Mouse (Mus musculus) embryonic fibroblast, embryonic 13.5 days (primary cell): ENCODE measurements around the gene Capzb. TPM values are rescaled to one million over a fixed set of nuclear protein-coding genes. Genes with fewer than 3 reads are reported as not detected.

ENCODE experiments used
- H3K27ac ChIP-seq: 2 replicates; pipeline ENCODE4 v1.5.1; 2012; ENCODE audit warnings: low read length, control low read depth, inconsistent platforms; ENCODE audit not compliant: insufficient read depth
- H3K4me1 ChIP-seq: 2 replicates; pipeline ENCODE4 v1.6.1; 2011; ENCODE audit warnings: low read length; ENCODE audit not compliant: control insufficient read depth, insufficient read depth
- H3K4me3 ChIP-seq: 2 replicates; pipeline ENCODE4 v1.5.1; 2011; ENCODE audit warnings: mild to moderate bottlenecking, control low read depth, low read length; ENCODE audit not compliant: insufficient read depth
- CTCF ChIP-seq: IDR thresholded peaks from 2 replicates; pipeline ENCODE4 v1.5.1; 2011; ENCODE audit warnings: mild to moderate bottlenecking, control low read depth, low read length, moderate library complexity, borderline replicate concordance; ENCODE audit not compliant: insufficient read depth
- POLR2A ChIP-seq: IDR thresholded peaks from 2 replicates; pipeline ENCODE4 v1.6.1; 2011; ENCODE audit warnings: low read depth, mild to moderate bottlenecking, control low read depth, low read length, moderate library complexity
- polyA plus RNA-seq: library from polyadenylated mRNA; stranded (reverse); fragments of >200 nt; gene quantifications from 2 replicates; pipeline ENCODE4 v1.2.4, GENCODE M21; 2011; ENCODE audit warnings: low read depth; ENCODE audit not compliant: missing spikeins, insufficient read length

The Capzb gene
- 355 and 440 TPM in 2 replicates for polyA plus RNA-seq

GRCm38 (mm10) chr4:139192499-139193175, at the start of gene Capzb:
Gene Capzb, plus strand, starts transcription at chr4:139192899.
- Histone ChIP-seq H3K4me3 (peak within 1 kb of the TSS; percentile 96), H3K27ac (peak within 1 kb of the TSS; percentile 89), H3K4me1 (peaks cover 30% of the 10 kb centered on the region)
- peak; percentile 99 for TF ChIP-seq POLR2A
- TF ChIP-seq CTCF = no peak

DNA sequence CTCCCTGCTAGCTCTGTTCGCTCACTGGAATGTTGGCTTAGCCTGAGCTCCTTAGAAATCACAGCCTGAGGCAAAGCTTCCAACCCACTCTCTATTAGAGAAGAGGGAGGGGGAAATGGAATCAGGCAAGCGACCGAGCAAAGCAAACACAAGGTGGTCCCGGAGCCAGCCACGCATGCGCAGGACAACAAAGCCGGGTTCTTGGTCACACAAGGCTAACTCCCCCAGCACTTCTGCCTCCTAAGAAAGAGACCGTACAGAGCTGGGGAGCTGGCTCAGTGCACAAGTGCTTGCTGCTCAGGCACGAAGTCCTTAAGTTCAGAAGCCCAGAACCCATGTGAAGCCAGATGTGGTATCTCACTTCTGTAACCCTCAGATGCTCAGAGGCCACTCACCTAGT, 49.7 kb upstream of the Capzb start:
- no peaks in the 10 kb centered on the region for H3K4me1 ChIP-seq
- no peak for TF ChIP-seq CTCF
- TF ChIP-seq POLR2A = no peak
- no peak overlapping the region for H3K27ac ChIP-seq
- H3K4me3 ChIP-seq = no peak overlapping the region

DNA sequence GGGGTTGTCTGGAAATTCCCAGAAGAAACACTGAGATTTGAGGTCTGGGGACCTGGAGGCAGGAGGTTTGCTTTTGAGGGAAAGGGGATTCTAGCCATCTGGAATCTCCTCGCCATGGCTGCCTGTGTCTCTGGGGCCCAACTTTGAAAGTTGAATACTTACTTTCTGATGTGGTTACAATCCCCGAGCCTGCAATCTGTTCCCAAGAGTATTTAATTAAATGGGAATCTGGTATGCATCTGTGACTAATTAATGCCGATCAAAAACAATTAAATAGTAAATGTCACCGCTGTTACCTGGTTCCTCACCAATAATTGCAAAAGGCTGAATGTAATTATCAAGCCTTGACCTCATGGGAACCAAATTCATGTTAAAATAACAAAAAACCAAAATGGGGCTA, 48.1 kb upstream of the Capzb start:
- no peak overlapping the region for H3K27ac ChIP-seq
- no peak overlapping the region for H3K4me3 ChIP-seq
- no peak for TF ChIP-seq CTCF
- TF ChIP-seq POLR2A = no peak
- H3K4me1 ChIP-seq = no peaks in the 10 kb centered on the region

- peak; percentile 26; the same call in 1 of the 2 replicates for TF ChIP-seq CTCF
- no peak for TF ChIP-seq POLR2A
- H3K4me1 ChIP-seq = no peaks in the 10 kb centered on the region
- no peak overlapping the region for H3K27ac ChIP-seq
Measured at GRCm38 (mm10) chr4:139145156-139145555, 47.5 kb upstream of the Capzb start.

DNA sequence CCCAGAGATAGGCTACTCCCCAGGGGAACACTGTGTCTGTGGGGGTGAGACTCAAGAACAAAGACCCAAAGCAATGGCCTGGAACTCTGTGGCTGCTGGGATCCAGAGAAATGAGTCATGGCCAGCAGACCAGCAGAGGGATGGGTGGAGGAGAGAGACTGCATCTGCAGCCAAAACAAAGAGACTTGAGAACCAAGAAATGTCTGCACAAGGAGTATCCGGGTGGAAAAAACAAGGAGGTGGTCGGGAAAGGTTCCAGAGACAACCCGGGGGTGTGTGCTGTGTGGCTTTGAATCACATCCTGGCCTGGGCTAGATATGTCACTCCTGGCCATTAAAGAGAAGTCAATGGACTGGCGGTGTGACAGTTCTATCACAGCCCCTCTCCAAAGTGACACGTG, 45.9 kb upstream of the Capzb start:
- no peak overlapping the region for H3K4me3 ChIP-seq
- no peaks in the 10 kb centered on the region for H3K4me1 ChIP-seq
- peak overlapping the region; percentile 63 for H3K27ac ChIP-seq
- no peak for TF ChIP-seq CTCF
- TF ChIP-seq POLR2A = no peak

More at GRCm38 (mm10) chr4:139145156-139145555, 47.5 kb upstream of the Capzb start:
- H3K4me3 ChIP-seq = no peak overlapping the region

- no peak overlapping the region for H3K27ac ChIP-seq
- H3K4me3 ChIP-seq = no peak overlapping the region
- TF ChIP-seq POLR2A = no peak
- no peak for TF ChIP-seq CTCF
- H3K4me1 ChIP-seq = no peaks in the 10 kb centered on the region; the same call in 1 of the 2 replicates
Measured at GRCm38 (mm10) chr4:139151370-139151769, 41.3 kb upstream of the Capzb start.

GRCm38 (mm10) chr4:139154576-139155307, 38.0 kb upstream of the Capzb start:
- Histone ChIP-seq H3K27ac (no peak overlapping the region), H3K4me1 (no peaks in the 10 kb centered on the region; the same call in 1 of the 2 replicates), H3K4me3 (no peak overlapping the region)
- no peak for TF ChIP-seq POLR2A
- no peak for TF ChIP-seq CTCF

GRCm38 (mm10) chr4:139156538-139156937, 36.2 kb upstream of the Capzb start:
- no peak for TF ChIP-seq POLR2A
- no peak for TF ChIP-seq CTCF
- Histone ChIP-seq H3K4me1 (no peaks in the 10 kb centered on the region; the same call in 1 of the 2 replicates), H3K27ac (no peak overlapping the region), H3K4me3 (no peak overlapping the region)

DNA sequence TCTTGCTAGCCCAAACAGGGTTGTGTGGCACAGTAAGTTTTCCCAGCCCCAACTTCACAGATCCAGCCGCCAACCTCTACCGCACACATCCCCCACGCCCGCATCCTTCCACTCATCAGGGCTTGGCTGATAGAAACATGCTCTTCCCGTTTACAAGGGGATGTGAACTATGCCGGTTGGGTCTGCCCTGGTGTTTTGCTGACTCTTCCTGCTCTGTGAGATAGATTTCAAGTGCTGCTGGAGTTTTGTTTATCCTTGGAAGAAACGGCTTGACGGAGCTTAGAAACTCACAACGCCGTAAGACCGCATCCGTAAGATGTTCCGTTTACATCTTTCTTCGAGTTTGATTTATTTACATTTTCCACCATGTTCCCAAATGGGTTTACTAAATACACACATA, 34.3 kb upstream of the Capzb start:
- Histone ChIP-seq H3K27ac (no peak overlapping the region), H3K4me1 (no peaks in the 10 kb centered on the region; the same call in 1 of the 2 replicates), H3K4me3 (no peak overlapping the region)
- TF ChIP-seq POLR2A (no peak), CTCF (no peak)

- Histone ChIP-seq H3K27ac (no peak overlapping the region), H3K4me3 (no peak overlapping the region), H3K4me1 (no peaks in the 10 kb centered on the region)
- TF ChIP-seq CTCF (no peak), POLR2A (no peak)
Measured at GRCm38 (mm10) chr4:139161076-139161475, 31.6 kb upstream of the Capzb start.
